Mouse (Mus musculus) stomach, postnatal 0 days (tissue): ENCODE measurements around the gene Cd247. TPM values are rescaled to one million over a fixed set of nuclear protein-coding genes. Genes with fewer than 3 reads are reported as not detected.
A peak's percentile ranks its signal among the peaks of the same experiment; 100 is the strongest.

Experiments used
- ATAC-seq: fragments of 200-750 bp; cut with Nextera tagmentation; 2 replicates; pipeline ENCODE4 v1.8.0; 2017; ENCODE audit not compliant: low FRiP score, low TSS enrichment
- DNase-seq: peaks from one replicate; pipeline ENCODE4 v3.0.0-alpha.2; 2016; ENCODE audit warnings: low spot score
- H3K27ac ChIP-seq: fragments of 300-500 bp; sonication (generic); replicated peaks from 2 replicates; pipeline ENCODE4 v1.5.1; 2014; ENCODE audit warnings: mild to moderate bottlenecking, control low read depth
- H3K27me3 ChIP-seq: fragments of 300-500 bp; sonication (generic); 2 replicates; pipeline ENCODE4 v1.6.1; 2014; ENCODE audit warnings: low read length; ENCODE audit not compliant: control insufficient read depth, insufficient read depth
- H3K36me3 ChIP-seq: fragments of 300-500 bp; sonication (generic); 2 replicates; pipeline ENCODE4 v1.6.1; 2014; ENCODE audit warnings: low read length, mixed read lengths; ENCODE audit not compliant: control insufficient read depth, insufficient read depth
- H3K4me1 ChIP-seq: fragments of 300-500 bp; sonication (generic); replicated peaks from 2 replicates; pipeline ENCODE4 v1.6.1; 2014; ENCODE audit warnings: antibody characterized with exemption; ENCODE audit not compliant: control insufficient read depth, insufficient read depth
- H3K4me2 ChIP-seq: fragments of 300-500 bp; sonication (generic); replicated peaks from 2 replicates; pipeline ENCODE4 v1.6.1; 2014; ENCODE audit warnings: low read depth, mild to moderate bottlenecking, control low read depth, moderate library complexity
- H3K4me3 ChIP-seq: fragments of 300-500 bp; sonication (generic); 2 replicates; pipeline ENCODE4 v1.5.1; 2014; ENCODE audit warnings: low read depth, low read length, control low read depth
- H3K9ac ChIP-seq: fragments of 300-500 bp; sonication (generic); 2 replicates; pipeline ENCODE4 v1.6.1; 2014; ENCODE audit warnings: mild to moderate bottlenecking, low read length, control low read depth, mixed read lengths
- H3K9me3 ChIP-seq: fragments of 300-500 bp; sonication (generic); 2 replicates; pipeline ENCODE4 v1.6.1; 2016; ENCODE audit warnings: low read length; ENCODE audit not compliant: control insufficient read depth
- CTCF ChIP-seq: IDR thresholded peaks from 2 replicates; pipeline ENCODE4 v1.5.1; 2016; ENCODE audit warnings: antibody characterized with exemption, low read depth, mild to moderate bottlenecking, moderate library complexity
- EP300 ChIP-seq: optimal IDR thresholded peaks from 2 replicates; pipeline ENCODE3; 2016; ENCODE audit warnings: antibody characterized with exemption
- WGBS: fragments of 180-500 bp; shearing (Covaris S2); extraction: QIAGEN DNeasy Blood & Tissue Kit; methylation state at CpG from one replicate; pipeline ENCODE4 v1.1.7; 2014; 5-methylcytosine and 5-hydroxymethylcytosine counted together
- polyA plus RNA-seq: library from polyadenylated mRNA; unstranded; fragments of >200 nt; fragmentation: Nextera tagmentation; extraction: Ambion mirVana; gene quantifications from 2 replicates; pipeline ENCODE4 v1.2.1, GENCODE M21; 2015

Gene Cd247
- polyA plus RNA-seq, 1 experiment from 2014 or later, result 0.24 TPM

GRCm38 (mm10) chr1:165875520-165876284 lies 87.2 kb downstream of the Cd247 start:
- Histone ChIP-seq H3K27me3 (no peaks in the 10 kb centered on the region), H3K36me3 (peaks cover 7% of the 10 kb centered on the region), H3K4me2 (no peak overlapping the region), H3K9ac (no peak overlapping the region), H3K4me1 (no peaks in the 10 kb centered on the region), H3K27ac (no peak overlapping the region), H3K4me3 (no peak overlapping the region), H3K9me3 (no peaks in the 10 kb centered on the region)
- TF ChIP-seq CTCF (no peak), EP300 (no peak)
- 81% methylated on average over 6 of the region's 6 CpGs for WGBS
- DNase-seq (no peak), ATAC-seq (no peak)

- Histone ChIP-seq H3K27me3 (no peaks in the 10 kb centered on the region), H3K36me3 (peaks cover 7% of the 10 kb centered on the region), H3K9me3 (no peaks in the 10 kb centered on the region), H3K4me2 (no peak overlapping the region), H3K9ac (no peak overlapping the region), H3K4me1 (no peaks in the 10 kb centered on the region), H3K4me3 (no peak overlapping the region), H3K27ac (no peak overlapping the region)
- WGBS, result 98% methylated on average over 2 of the region's 2 CpGs
- ATAC-seq (no peak), DNase-seq (no peak)
- TF ChIP-seq EP300 (no peak), CTCF (no peak)
Observed at GRCm38 (mm10) chr1:165878751-165879150, 90.3 kb downstream of the Cd247 start.

- H3K4me2 ChIP-seq, result no peak overlapping the region
- ATAC-seq (no peak), DNase-seq (no peak)
- 76% methylated on average over 8 of the region's 8 CpGs for WGBS
- no peak for TF ChIP-seq EP300
- TF ChIP-seq CTCF, result no peak
- H3K9me3 ChIP-seq, result no peaks in the 10 kb centered on the region
- no peak overlapping the region for H3K4me3 ChIP-seq
- no peaks in the 10 kb centered on the region for H3K4me1 ChIP-seq
- no peak overlapping the region for H3K27ac ChIP-seq
- no peaks in the 10 kb centered on the region for H3K27me3 ChIP-seq
- no peak overlapping the region for H3K9ac ChIP-seq
- peaks cover 5% of the 10 kb centered on the region for H3K36me3 ChIP-seq
Observed at GRCm38 (mm10) chr1:165882146-165882900, 93.8 kb downstream of the Cd247 start.

GRCm38 (mm10) chr1:165891686-165892085 lies 103.2 kb downstream of the Cd247 start:
- Histone ChIP-seq H3K27me3 (no peaks in the 10 kb centered on the region), H3K36me3 (peaks cover 5% of the 10 kb centered on the region; the same call in 1 of the 2 replicates), H3K9me3 (no peaks in the 10 kb centered on the region), H3K4me3 (no peak overlapping the region), H3K9ac (no peak overlapping the region), H3K4me2 (no peak overlapping the region), H3K27ac (no peak overlapping the region), H3K4me1 (no peaks in the 10 kb centered on the region)
- TF ChIP-seq EP300, result no peak
- peak; percentile 63 for TF ChIP-seq CTCF
- WGBS, result 79% methylated on average over 2 of the region's 2 CpGs
- ATAC-seq (0 out of 2 replicates have a peak, but pooled peaks have one; percentile 32), DNase-seq (no peak)

- H3K27me3 ChIP-seq, result no peaks in the 10 kb centered on the region
- no peaks in the 10 kb centered on the region for H3K4me1 ChIP-seq
- H3K36me3 ChIP-seq, result 0 out of 2 replicates have a peak, but pooled peaks cover under 1% of the 10 kb centered on the region
- DNase-seq (no peak), ATAC-seq (no peak)
- WGBS, result 86% methylated on average over 1 of the region's 1 CpGs
- no peak overlapping the region for H3K9ac ChIP-seq
- no peak overlapping the region for H3K4me3 ChIP-seq
- no peak overlapping the region for H3K27ac ChIP-seq
- TF ChIP-seq CTCF, result no peak
- no peak for TF ChIP-seq EP300
- no peaks in the 10 kb centered on the region for H3K9me3 ChIP-seq
- no peak overlapping the region for H3K4me2 ChIP-seq
Observed at GRCm38 (mm10) chr1:165903596-165903995, 115.1 kb downstream of the Cd247 start.

- WGBS, result 83% methylated on average over 2 of the region's 2 CpGs
- H3K9me3 ChIP-seq, result no peaks in the 10 kb centered on the region
- H3K4me2 ChIP-seq, result no peak overlapping the region
- ATAC-seq (no peak), DNase-seq (no peak)
- H3K4me3 ChIP-seq, result no peak overlapping the region
- H3K27ac ChIP-seq, result no peak overlapping the region
- H3K9ac ChIP-seq, result no peak overlapping the region
- H3K4me1 ChIP-seq, result no peaks in the 10 kb centered on the region
- H3K27me3 ChIP-seq, result no peaks in the 10 kb centered on the region
- no peak for TF ChIP-seq CTCF
- no peak for TF ChIP-seq EP300
- 0 out of 2 replicates have a peak, but pooled peaks cover 3% of the 10 kb centered on the region for H3K36me3 ChIP-seq
Observed at GRCm38 (mm10) chr1:165908153-165908552, 119.7 kb downstream of the Cd247 start.
